Mouse (Mus musculus): Measurements from ENCODE around the gene Gm10134.
"Not testable (repeated sequence)": the region's sequence is repeated elsewhere in the genome, so short reads cannot be mapped to it uniquely, and the experiment has no call there.

Gene Gm10134

DNA sequence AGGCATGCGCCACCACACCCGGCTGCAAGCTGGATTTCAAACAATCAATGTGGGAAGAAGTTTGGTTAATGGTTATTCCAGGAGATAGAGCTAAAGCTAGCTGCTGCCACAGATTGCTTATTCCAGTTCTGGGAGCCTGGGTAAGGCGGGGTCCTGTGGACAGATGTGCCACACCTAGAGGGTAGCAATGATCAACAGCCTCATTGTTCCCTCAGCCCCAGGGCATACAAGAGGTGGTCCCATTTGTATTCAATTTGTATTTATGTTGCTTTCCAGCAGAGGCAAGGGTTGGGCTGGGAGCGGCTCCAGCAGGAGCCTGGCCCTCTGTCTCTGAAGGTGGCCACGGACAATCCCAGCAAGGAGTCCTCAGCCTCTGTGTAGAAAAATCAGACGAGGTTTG is 396 bp downstream of the Gm10134 start:
- no peak for DNase-seq

DNA sequence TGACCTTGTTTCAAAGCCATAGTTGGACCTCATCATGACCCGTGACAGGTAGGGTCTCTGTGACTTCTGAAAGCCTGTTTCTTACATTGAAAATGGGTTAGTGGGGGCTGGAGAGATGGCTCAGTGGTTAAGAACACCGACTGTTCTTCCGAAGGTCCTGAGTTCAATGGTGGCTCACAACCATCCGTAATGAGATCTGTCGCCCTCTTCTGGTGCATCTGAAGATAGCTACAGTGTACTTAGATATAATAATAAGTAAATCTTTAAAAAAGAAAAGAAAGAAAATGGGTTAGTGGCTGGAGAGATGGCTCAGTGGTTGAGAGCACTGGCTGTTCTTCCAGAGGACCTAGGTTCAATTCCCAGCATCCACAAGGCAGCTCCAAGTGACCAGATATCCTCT is 5.7 kb downstream of the Gm10134 start:
- not testable (repeated sequence) for DNase-seq

DNA sequence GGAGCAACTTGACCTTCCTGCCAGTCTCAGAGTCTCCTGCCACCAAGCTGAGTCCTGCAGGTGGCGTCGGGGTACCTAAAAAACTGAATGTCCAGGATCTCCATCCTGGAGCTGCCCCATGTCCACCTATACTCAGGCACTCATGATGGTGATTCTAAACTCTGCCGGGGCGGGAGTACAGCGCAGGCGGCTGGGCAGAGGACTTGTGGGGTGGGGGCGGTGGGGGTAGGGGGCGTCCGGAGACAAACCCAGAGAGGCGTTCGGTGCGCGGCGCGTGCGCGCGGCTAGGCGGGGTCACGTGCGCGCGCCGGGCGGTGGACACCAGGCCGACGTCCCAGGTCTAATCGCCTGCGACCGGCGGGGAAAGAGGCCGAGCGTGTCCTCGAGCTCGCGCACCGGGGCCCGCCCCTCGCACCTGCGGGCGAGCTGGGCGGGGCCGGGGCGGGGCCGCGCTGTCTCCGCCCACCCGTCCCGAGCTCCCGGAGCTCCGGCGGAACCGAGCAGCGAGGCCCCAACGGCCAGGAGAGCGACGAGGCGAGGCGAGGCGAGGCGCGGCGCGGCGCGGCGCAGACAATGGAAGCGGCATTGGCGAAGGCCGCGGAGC is 7.0 kb downstream of the Gm10134 start, which contains the start of gene Ralgds:
Gene Ralgds (plus strand): TSS at position 328 of the 604 bp plus-strand sequence.
- peak; percentile 88 for DNase-seq

DNA sequence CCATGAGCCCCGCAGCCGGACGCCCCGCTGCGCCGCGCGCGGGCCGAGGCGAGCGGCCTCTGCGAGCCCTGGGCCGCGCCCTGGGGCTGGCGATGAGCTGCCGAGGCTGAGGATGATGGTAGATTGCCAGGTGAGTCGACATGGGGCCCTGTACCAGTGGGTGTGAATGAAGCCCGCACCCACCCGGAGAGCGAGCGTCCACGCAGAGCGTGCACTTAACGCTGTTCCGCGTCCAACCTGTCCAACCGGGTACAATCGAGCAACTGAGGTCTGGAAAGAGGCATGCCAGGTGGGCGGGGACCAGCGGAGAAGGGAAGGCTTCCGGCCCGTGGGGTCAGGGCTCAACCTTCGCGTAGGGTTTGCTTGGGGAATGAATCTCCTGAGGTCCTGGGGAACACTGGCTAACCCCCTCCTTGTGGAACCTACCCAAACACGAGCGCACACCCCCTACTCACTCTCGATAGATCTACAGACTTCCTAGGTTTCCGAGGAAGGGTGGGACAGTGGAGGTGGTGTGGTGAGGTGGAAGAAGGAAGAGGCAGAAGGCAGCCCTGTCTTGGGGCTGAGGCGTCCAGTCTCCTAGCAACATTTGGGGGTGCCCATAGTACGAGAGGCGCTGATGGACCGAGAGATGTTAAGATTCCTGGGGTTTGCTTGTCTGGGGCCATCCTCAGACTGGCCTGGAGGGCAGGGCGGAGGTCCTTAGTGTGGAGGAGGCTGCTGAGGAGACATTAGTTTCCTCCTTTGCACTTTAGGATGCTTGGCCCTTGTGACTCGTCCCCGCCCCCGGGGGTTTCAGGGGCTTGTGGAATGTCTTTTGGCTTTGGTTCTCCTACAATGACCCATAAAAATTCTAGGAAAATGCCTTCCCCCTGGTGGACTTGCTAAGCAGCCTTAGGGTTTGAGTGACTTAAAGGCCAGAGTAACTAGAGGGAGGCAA is 7.8 kb downstream of the Gm10134 start:
- DNase-seq, result peak; percentile 44

DNA sequence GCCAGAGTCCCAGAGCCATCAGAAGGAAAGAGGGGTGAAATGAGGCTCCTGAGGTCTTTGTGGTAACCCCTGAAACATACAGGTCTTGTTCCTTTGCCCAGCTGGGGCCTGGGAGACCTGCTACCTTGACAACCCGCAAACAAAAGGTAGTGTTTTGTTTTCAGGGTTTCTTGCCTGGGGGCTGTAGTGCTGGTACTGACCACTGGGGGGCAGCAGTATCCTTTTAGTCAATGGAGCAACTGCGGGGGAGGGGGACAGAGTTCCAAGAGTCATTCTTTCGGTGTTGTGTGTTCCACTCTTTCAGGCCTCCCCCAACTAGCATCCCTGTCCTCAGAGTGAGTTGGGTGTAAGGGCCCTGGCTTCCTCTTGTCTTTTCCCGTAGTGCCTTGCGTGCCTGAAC is 8.6 kb downstream of the Gm10134 start:
- peak; percentile 87 for DNase-seq

DNA sequence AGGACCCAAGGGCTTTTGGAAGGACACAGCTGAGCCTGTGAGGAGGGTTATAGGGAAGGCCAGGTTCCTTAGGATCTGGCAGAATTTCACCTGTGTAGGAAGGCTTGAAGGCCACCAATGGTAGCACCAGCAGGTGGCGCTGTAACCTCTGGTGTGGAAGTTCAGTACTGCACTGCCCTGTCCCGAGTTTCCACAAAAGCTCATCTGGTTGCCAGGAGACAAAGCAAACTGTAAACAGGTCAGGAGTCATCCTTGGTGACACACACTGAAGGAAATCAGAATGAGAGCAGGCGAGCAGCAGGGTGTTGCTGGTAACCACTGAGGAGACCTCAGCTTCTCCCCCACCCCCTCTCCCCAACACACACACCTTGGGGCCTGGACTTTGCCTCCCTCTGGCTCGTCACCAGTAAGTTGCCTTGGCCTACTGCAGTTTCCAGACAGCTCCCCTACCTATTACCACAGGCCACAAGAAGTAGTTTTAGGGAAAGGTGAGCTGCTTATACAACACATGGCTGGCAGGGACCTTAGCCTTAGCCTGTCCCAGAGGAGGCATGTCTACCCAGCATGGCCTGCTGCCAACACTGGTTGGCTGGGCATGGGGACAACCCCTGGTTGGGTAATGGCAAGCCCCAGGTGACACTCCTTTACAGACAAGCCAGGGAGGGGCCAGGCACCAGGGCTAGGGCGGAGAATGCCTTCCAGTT is 11.5 kb downstream of the Gm10134 start:
- peak; percentile 85 for DNase-seq

DNA sequence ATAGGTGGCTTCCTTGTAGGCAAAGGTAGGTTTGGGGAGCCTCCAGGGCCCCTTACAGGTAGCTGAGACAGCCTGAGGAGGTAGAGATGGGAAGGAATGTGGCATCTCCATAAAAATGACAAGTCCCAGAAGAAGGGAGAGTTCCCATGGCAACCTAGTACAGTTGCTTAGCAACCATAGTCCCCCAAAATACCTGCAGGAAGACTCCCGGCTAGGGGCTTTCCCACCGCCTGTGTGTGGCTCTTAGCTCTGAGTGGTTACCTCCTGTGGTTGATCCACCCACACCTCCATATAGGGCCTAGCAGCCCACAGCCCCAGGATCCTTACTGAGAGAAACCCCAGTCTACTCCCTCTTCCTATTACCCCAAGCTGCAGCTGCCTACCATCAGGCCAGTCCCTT is 12.3 kb downstream of the Gm10134 start:
- no peak for DNase-seq

DNA sequence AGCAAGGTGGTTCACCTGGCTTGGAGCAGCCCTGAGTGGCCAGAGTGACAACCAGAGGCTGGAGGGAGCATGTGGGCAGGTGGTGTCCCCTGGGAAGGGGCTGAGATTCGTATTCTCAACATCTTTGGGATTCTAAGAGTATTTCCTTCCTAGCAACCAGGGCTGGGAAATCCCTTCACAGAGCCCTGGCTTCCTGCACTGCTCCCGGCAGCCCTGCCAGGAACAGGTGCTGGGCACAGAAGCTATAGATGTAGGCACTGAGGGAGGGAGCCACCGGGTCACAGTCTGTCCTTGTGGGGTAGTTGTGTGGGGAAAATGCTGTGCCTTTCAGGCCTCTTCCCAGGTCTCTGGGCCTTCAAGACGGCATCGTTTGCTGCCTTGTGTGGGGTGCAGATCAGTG is 14.7 kb downstream of the Gm10134 start:
- no peak for DNase-seq

DNA sequence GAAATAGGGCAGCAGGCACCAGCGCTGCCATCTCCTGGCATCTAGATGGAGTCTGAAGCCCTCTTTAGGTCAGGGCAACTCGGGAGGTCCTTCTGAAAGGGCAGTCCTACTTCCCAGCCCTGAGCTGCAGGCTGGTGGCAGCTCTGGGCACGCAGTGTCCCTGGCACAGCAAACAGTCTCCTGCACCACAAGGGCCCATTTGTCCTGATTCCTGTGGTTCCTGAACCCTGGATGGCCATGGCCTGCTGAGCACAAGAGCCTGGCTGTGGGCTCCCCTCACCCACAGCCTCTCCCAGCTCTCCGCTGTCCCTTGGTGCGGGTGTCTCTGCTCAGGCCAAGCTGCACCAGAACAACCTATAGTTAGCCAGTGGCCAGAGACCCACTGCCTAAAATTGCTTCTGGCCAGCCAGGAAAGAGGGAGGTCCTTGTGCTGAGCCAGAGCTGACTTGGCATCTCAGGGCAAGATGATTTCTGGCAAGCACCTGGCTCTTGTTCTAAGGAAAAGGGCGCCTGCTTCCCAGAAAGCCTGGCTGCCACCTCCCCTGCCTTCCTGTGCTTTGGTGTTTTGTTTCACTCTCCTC is 15.8 kb downstream of the Gm10134 start:
- DNase-seq, result peak; percentile 24

DNA sequence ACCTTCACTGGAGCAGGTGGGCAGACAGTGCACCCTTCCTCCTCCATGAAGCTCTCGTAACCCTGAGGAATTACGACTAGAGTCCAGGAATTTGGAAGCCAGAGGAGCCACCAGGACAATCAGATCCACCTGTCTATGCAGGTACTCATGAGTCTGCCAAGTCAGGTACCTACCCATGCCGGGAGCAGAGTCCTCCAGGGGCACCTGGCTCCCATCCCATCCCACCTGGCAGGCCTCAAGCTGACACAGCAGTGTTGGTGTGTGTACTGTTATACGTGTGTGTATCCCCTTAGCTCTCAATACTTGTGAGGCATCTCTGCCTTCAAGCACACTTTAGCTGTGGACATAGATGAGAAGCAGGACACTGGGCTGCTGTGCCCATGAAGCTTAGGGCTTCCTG is 16.3 kb downstream of the Gm10134 start:
- peak; percentile 68 for DNase-seq

DNA sequence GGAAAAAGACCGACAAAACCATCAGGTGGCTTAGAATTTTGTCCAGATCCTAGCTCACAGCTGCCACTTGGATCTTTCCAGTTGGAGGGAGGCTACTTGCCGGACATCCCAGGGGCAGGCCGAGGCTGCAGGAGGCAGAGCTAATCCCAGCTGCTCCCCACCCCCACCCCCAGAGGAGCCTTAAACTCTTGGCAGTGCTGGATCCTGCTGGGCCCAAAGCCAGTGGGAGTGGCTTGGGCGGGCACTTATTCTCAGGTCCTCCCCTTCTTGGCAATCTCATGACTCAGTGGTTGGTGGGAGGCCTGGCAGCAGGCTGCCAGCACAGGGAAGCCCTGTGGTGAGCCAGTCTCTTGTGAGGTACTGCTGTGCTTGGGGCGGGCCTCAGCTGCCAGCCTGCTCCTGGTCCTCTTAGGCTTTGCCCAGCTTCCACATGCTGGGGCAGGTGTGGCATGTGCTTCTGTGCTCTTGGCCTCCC is 17.8 kb downstream of the Gm10134 start:
- peak; percentile 94 for DNase-seq

DNA sequence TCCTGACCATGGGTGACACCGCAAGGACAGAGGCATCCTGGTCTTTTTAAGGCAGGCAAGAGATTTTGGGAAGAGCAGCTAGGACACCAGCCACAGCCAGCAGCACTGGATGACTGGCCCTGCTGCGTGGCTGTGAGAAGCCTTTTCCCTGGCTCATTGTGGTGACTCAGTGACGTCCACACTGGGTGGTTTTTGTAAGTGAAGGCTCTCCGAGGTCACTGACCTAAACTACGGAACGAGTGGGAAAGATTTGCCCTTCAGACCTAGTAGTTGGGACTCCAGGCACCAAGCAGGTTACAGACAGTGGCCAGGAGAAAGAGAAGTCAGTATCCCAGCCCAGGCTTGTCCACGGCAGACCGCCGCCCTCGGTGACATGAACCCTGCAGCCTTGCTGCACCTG is 18.5 kb downstream of the Gm10134 start:
- DNase-seq, result no peak

DNA sequence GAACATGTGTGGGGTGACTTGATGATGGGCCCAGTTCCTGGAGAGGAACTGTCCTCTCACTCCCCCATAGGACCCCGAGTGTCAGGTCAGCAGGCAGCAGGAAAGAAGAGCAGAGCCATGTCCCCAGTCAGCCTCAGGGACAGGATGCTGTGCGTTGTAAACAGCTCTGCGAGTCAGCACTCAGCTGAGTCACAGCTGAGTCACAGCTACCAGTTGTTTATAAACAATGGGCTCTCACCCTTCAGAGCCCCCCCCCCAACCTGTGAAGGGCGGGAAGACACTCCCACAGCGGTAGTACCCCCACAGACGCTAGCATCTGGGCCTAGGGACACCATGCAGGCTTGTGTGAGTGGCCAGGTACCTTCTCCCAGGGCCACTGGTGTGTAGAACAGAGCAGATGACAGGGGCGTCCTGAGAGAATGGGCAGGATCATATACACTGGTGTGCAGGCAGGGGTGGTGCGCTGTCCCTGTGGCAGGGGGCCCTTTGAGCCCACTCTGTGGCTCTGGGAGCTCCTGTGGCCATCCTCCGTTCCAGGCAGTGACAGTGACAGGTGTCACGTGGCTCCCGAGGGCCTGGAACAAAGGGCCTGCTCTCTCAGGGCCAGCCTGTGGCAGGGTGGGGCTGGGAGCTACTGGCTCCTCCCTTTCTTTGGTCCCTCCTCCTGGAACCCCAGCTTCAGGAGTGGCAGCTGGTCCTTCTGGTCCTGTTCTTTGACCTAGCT is 19.5 kb downstream of the Gm10134 start:
- DNase-seq, result peak; percentile 68

DNA sequence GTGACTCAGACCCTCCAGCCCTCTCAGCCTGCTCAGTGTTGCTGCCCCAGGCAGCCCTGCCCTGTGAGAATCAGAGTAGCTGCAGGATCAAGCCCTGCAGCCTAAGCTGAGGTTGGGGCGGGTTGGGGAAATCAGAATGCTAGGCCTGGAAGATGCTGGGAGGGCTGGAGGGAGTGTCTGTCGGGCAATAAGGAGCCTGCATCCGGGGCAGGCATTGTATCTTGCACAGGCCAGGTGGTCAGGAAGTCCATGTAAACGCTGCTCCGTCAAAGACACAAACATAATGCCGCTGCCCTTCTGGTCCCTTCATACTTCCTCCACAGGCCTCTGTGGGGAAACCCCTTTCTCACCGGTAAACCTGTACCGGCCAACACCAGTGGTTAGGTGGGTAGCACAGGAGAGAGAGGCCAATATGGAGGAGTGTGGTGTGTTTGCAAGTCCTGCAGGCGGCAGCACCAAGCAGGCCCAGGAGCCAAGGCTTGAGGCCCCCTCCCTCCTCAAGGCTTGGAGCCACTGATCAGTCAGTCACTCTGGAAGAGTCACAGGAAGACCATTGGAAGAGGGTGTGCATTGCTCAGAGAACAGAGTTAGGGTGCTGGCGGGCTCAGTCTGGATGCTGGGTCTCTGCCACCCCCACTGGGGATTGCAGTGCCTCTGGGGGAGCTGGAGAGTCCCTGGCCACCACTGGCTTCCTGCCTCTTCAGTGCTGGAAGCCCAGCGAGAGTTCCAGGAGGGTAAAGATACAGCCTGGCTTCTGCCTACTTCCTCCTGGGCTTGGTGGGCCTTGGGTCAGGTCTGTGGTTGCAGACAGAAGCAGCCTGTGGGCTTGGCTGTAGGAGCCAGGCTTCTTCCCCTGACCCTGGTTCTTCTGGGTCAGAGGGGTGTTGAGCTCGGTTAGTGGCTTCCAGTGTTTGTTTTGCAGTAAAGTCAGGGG is 20.3 kb downstream of the Gm10134 start:
- DNase-seq, result peak; percentile 27

DNA sequence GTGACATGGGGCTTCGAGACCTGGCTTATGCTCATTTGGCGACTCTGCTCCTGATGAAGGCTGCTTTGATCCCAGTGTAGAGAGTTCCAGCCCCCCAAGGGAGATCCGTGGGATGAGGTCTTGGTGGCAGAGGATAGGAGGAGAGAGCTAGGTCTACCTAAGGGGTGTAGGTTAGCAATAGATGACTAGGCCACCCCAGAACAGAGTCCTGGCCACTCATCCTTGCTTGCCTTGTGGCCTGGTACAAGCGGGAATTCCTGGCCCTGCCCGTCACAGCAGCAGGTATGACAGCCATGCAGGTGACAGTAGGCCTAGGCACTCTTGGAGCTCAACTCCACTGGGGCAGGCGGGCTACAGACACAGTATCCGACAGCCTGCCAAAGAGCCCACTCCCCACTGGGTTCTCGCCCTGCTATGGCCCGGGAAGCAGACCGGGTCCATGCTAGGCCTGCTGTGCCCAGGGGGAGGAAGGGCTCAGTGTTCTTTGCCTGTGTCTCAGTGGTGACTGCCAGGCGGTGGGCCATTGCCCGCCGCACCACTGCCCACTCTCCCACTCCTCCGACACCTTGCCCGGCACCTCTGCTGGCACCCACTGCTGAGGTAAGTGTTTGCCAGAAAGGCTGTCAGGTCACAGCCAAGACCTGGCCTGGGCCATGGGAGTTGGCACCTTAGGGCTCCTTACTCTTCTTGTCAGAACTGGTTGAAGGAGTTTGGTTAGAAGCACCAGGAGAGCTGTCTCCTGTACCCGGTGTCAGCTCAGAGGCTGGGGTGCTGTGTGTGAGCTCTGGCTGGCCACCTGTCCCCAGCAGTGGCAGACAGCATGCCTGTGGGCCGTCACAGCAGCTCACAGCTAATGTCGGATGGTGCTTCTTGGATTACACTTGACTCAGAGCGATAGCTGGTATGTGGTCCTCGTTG is 21.8 kb downstream of the Gm10134 start:
- DNase-seq, result no peak

DNA sequence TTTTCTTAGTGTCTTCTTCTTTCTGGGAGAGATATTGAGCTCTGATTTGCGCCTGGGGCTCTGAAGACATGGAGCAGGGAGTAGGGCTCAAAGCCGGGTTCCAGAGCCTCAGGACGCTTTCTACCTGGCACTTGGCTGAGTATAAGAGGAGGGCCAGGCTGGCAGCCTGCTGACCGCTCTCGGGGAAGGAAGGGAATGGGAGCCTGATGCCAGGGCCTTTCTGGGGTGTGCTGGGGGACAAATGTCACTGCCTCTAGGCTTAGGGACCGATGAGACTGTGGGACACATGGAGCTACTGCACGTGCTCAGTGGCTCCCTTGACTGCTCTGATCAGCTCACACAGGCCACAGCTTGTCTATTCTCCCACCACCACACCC is 22.4 kb downstream of the Gm10134 start:
- no peak for DNase-seq

DNA sequence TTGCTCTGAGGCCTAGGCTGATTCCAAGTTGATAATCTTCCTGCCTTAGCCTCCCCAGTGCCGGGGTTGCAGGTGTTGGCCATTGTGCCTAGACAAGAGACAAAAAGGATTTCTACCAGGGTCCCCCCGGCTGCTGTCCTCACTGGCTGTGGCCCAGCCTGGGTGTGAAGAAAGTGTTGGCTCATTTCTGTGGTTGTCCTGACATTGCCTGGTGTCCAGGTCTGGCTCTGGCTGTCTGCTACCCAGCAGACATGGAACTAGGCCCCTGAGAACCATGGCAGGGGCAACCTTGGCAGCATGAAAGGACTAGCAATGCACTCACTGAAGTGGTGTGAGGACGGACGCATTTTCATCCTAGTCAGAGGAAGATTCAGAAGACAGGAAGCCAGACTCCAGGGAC is 24.0 kb downstream of the Gm10134 start:
- no peak for DNase-seq

DNA sequence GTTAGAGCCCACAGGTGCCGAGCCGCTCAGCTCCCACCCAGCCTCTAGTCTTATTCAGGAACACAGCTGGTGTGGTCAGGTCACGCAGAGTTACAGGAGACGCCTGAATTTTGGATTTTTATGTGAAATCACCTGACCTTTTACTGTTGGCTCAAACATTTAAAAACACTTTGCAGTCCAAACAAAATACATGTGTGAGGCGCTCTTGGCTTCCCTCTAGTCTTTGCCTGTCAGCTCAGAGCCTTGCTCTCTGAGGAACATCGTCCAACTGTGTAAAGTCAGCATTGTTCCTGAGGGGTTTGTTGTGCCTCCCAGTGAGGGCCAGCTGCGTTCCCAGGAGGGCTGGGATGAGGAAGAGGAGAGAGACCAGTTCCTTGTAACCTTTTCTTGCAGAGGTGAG is 24.4 kb downstream of the Gm10134 start:
- peak; percentile 34 for DNase-seq

DNA sequence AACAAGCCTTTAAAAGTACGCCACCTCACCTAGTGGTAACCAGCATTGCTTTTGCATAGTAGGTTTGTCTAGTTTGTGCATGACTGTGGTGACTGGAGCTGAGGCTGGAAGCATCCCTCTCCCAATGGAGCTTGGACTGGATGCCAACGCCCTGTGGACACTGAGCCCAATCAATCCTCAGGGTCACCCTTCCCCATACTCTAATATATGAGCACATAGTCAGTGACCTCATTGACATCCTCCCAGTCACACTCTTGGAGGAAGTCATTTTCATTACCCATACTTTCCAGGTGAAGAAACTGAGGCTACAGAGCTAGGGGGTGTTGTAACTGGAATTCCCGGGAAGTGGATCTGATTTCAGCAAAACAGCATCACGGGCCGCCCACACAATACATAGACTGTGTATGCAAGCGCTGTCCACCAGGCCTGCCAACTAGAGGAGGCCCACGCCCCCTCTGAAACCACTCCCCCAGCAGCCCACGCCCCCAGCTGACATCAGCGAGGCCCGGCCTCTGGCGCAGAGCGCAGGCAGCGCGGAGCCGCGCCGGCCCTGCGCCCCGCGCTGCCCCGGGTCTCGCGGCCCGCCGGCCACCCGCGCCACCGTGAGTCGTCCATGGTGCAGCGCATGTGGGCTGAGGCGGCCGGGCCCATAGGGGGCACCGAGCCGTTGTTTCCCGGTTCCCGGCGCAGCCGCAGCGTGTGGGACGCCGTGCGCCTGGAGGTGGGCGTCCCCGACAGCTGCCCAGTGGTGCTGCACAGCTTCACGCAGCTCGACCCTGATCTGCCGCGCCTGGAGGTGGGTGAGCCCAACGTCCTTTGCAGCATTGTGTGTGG is 27.3 kb downstream of the Gm10134 start:
- peak; percentile 91 for DNase-seq
